Mouse (Mus musculus) spleen, adult 2 months (tissue): ENCODE results near the gene Nat9.

ENCODE experiments used
- CTCF ChIP-seq: fragments of 200-500 bp; IDR thresholded peaks from 2 replicates; pipeline ENCODE4 v1.5.1; 2011; ENCODE audit warnings: mild to moderate bottlenecking, inconsistent platforms; ENCODE audit not compliant: insufficient read depth, insufficient read length, insufficient replicate concordance; ENCODE audit errors: extremely low read depth
- POLR2A ChIP-seq: fragments of 200-500 bp; IDR thresholded peaks from 2 replicates; pipeline ENCODE4 v1.6.1; 2011; ENCODE audit warnings: low read depth, low read length, inconsistent platforms

DNA sequence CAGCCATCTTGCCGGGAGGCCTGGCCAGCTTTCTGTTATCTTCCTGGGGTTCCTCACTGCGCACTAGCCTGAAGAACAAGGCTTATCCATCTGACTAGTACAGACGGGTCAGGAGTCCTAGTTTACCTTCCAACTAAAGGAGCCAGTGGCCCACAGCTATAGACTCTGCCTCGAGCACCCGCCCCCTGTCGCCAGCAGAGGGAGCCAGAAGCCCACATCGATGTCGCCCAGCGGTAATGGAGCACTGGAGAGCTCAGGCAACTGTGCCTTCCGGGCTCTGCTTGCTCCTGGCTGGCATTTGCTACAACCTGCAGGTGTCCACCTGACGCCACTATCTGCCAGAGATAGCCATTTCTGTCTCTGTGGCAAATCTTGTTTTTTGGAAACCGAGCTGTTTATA lies 14.7 kb upstream of the Nat9 start:
- peak; percentile 98 for TF ChIP-seq CTCF
- no peak for TF ChIP-seq POLR2A
